Mouse (Mus musculus) gastrocnemius, postnatal 36 days (tissue): ENCODE data around the gene Rfxank. TPM values are rescaled to one million over a fixed set of nuclear protein-coding genes. Genes with fewer than 3 reads are reported as not detected.

ENCODE experiments used
- microRNA-seq, 2 experiments: library from miRNA; unstranded; fragments of <30 nt; microRNA quantifications; one replicate each; pipeline ENCODE4 v1.2.0; 2021
- total RNA-seq, 2 experiments: library from RNA; stranded (reverse); gene quantifications; 2 replicates each; pipeline ENCODE4 v1.2.3; 2021

The Rfxank gene
- total RNA-seq, 2 experiments from 2014 or later, result 6.2 to 9.3 TPM

Small RNA genes within 50 kb of the gene (microRNA-seq; reads per million reads assigned to microRNA genes)
- 0 reads per million in 2 experiments for gene Mir7066

Other genes with a start within 250 kb of the Rfxank start
- gene Tssk6, start 237.0 kb downstream of the Rfxank start, total RNA-seq, result not detected
- gene Ndufa13, start 236.6 kb downstream of the Rfxank start, total RNA-seq, result 100 to 1,000 TPM; 332 to 340 TPM
- gene Yjefn3, start 236.4 kb downstream of the Rfxank start, total RNA-seq, result 1 to 10 TPM; 5.7 to 9.0 TPM
- gene Gatad2a, start 142.8 kb downstream of the Rfxank start, total RNA-seq, result 10 to 100 TPM; 25.6 to 29.1 TPM
- 10 to 100 TPM; 24.2 to 25.8 TPM for gene Mau2, start 96.4 kb downstream of the Rfxank start, total RNA-seq
- gene Sugp1, start 96.3 kb downstream of the Rfxank start, total RNA-seq, result 10 to 100 TPM; 14.6 to 17.7 TPM
- under 1 TPM in 1 of 2 experiments, not detected in 1; 0.48 TPM for gene Tm6sf2, start 66.2 kb downstream of the Rfxank start, total RNA-seq
- under 1 TPM in 1 of 2 experiments, not detected in 1; 0.15 TPM for gene Hapln4, start 55.7 kb downstream of the Rfxank start, total RNA-seq
- gene Ncan, start 18.3 kb downstream of the Rfxank start, total RNA-seq, result not detected
- gene Nr2c2ap, start 7.8 kb downstream of the Rfxank start, total RNA-seq, result 1 to 10 TPM; 4.3 to 4.6 TPM
- 10 to 100 TPM; 14.2 to 16.3 TPM for gene Borcs8, start 345 bp upstream of the Rfxank start, total RNA-seq
- gene Mef2b, start 557 bp upstream of the Rfxank start, total RNA-seq, result under 1 TPM; 0.28 to 0.32 TPM
- gene Tmem161a, start 33.2 kb upstream of the Rfxank start, total RNA-seq, result 10 to 100 TPM; 75.3 to 75.9 TPM
- 10 to 100 TPM; 28.0 to 40.6 TPM for gene Slc25a42, start 73.2 kb upstream of the Rfxank start, total RNA-seq
- gene Sugp2, start 95.1 kb upstream of the Rfxank start, total RNA-seq, result 10 to 100 TPM; 34.8 to 46.2 TPM
- 1 to 10 TPM; 6.8 to 7.3 TPM for gene Armc6, start 95.3 kb upstream of the Rfxank start, total RNA-seq
- gene Homer3, start 143.7 kb upstream of the Rfxank start, total RNA-seq, result 1 to 10 TPM; 3.0 to 4.7 TPM
- gene Ddx49, start 163.3 kb upstream of the Rfxank start, total RNA-seq, result 10 to 100 TPM; 28.8 to 33.0 TPM
- gene Cope, start 163.4 kb upstream of the Rfxank start, total RNA-seq, result 100 to 1,000 TPM; 115 TPM
- gene Cers1, start 176.6 kb upstream of the Rfxank start, total RNA-seq, result 10 to 100 TPM; 14.1 to 19.1 TPM
- gene Gdf1, start 190.7 kb upstream of the Rfxank start, total RNA-seq, result 1 to 10 TPM in 1 of 2 experiments, under 1 TPM in 1; 0.52 to 3.9 TPM
- gene Upf1, start 214.1 kb upstream of the Rfxank start, total RNA-seq, result 10 to 100 TPM; 27.0 to 27.6 TPM
- 1 to 10 TPM; 8.9 to 9.9 TPM for gene Comp, start 234.4 kb upstream of the Rfxank start, total RNA-seq